Mouse (Mus musculus): ENCODE measurements around the gene Dusp23. TPM values are rescaled to one million over a fixed set of nuclear protein-coding genes. Genes with fewer than 3 reads are reported as not detected.

Gene Dusp23
- polyA plus RNA-seq, 2 experiments: 3.8 to 4.0 TPM

DNA sequence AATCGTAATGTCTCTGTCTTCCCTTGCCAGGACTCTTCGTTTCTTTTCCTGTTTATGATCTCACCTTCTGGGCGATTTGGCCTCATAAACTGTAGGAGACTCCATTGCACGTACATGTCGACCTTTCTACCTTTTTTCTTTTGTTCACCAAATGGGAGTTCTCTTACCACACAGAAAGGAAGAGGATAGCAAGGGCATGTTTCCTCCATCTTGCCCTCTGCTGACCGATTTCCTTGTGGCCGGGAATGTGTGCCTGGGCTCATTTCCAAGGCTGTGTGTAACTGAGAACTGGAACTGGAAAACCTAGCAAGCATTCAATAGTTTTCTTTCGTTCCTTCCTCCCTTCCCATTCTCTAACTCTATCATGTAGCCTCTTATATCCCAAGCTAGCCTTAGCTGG lies 26.9 kb upstream of the Dusp23 start:
- DNase-seq (ENCODE audit: low read depth in 3 of 3, low spot score in 3 of 3) (no peak), ATAC-seq (ENCODE audit: insufficient read depth) (no peak)
- WGBS (ENCODE audit: insufficient replicate concordance): 62% methylated on average over 8 of the region's 8 CpGs

DNA sequence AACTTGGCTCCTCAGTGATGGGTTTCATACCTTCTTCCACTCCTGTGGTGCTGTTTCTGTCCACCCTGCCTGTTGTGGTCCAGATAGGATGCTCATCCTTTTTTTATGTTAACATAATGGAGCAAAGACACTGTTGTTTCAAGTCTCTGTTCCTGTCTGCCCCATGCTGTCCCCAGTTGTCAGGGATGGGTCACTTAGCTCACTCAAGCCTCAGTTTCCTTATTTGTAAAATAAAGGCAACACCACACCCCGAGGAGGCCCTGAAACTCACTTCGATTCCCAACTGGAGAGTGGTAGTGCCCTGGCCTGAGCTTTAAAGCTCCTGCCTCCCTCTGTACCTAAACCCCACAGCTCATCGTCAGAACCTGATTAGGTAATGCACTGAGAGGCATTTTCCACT lies 24.5 kb upstream of the Dusp23 start:
- Histone ChIP-seq H3K9ac (replicated peaks) (no peak overlapping the region), H3K4me1 (replicated peaks; ENCODE audit: control insufficient read depth in 2 of 2, insufficient read depth in 2 of 2, low read length in 1 of 2) (no peaks in the 10 kb centered on the region), H3K9me3 (ENCODE audit: control insufficient read depth, low read length) (no peaks in the 10 kb centered on the region), H3K4me3 (ENCODE audit: insufficient read depth in 1 of 2, low read depth in 2 of 2, low read length in 2 of 2) (no peak overlapping the region), H3K27me3 (ENCODE audit: control insufficient read depth, insufficient read depth, low read length) (no peaks in the 10 kb centered on the region), H3K4me2 (ENCODE audit: low read depth) (no peak overlapping the region), H3K36me3 (replicated peaks; ENCODE audit: control insufficient read depth, insufficient read depth, low read depth) (no peaks in the 10 kb centered on the region), H3K27ac (no peak overlapping the region)
- WGBS (ENCODE audit: insufficient replicate concordance): 53% methylated on average over 3 of the region's 3 CpGs
- TF ChIP-seq CTCF (IDR thresholded peaks at IDR 0.05; ENCODE audit: low read depth) (no peak), EP300 (IDR thresholded peaks at IDR 0.05; ENCODE audit: low read depth) (no peak)
- DNase-seq (ENCODE audit: low read depth in 3 of 3, low spot score in 3 of 3) (no peak), ATAC-seq (ENCODE audit: insufficient read depth) (no peak)

More for the DNA sequence above, 26.9 kb upstream of the Dusp23 start:
- no peak overlapping the region for H3K27ac ChIP-seq
- no peaks in the 10 kb centered on the region for H3K36me3 ChIP-seq (replicated peaks; ENCODE audit: control insufficient read depth, insufficient read depth, low read depth)
- no peaks in the 10 kb centered on the region for H3K27me3 ChIP-seq (ENCODE audit: control insufficient read depth, insufficient read depth, low read length)
- no peaks in the 10 kb centered on the region for H3K9me3 ChIP-seq (ENCODE audit: control insufficient read depth, low read length)
- no peak overlapping the region for H3K4me2 ChIP-seq (ENCODE audit: low read depth)
- TF ChIP-seq EP300 (IDR thresholded peaks at IDR 0.05; ENCODE audit: low read depth): no peak
- TF ChIP-seq CTCF (IDR thresholded peaks at IDR 0.05; ENCODE audit: low read depth): no peak
- H3K4me3 ChIP-seq (ENCODE audit: insufficient read depth in 1 of 2, low read depth in 2 of 2, low read length in 2 of 2): no peak overlapping the region
- H3K4me1 ChIP-seq (replicated peaks; ENCODE audit: control insufficient read depth in 2 of 2, insufficient read depth in 2 of 2, low read length in 1 of 2): no peaks in the 10 kb centered on the region
- H3K9ac ChIP-seq (replicated peaks): no peak overlapping the region

DNA sequence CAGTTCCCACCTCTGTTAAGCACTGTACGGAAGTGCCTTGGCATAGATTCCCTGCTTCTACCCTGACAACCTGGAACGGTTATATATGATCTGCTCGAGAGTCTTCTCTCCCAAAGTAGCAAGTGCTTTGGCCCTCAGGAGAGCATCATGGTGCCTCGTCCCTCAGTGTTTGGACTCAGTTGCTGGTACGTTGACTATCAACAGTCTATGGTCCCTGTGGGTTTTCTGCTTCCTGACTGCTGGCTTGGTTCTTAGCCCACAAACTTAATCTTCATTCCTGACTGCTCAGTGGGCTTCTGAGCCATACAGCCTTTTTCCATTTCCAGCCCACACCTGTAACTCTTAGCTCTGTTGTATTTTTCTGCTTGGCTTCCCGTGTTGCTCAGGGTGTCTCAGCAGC lies 21.1 kb upstream of the Dusp23 start:
- Histone ChIP-seq H3K27ac (no peak overlapping the region), H3K4me3 (ENCODE audit: insufficient read depth in 1 of 2, low read depth in 2 of 2, low read length in 2 of 2) (no peak overlapping the region), H3K36me3 (replicated peaks; ENCODE audit: control insufficient read depth, insufficient read depth, low read depth) (no peaks in the 10 kb centered on the region), H3K9me3 (ENCODE audit: control insufficient read depth, low read length) (no peaks in the 10 kb centered on the region), H3K27me3 (ENCODE audit: control insufficient read depth, insufficient read depth, low read length) (no peaks in the 10 kb centered on the region), H3K9ac (replicated peaks) (no peak overlapping the region), H3K4me1 (replicated peaks; ENCODE audit: control insufficient read depth in 2 of 2, insufficient read depth in 2 of 2, low read length in 1 of 2) (peaks cover 0 to 2% of the 10 kb centered on the region in 2 experiments; a peak in 1 of 4 replicates), H3K4me2 (ENCODE audit: low read depth) (no peak overlapping the region)
- WGBS (ENCODE audit: insufficient replicate concordance): 35% methylated on average over 6 of the region's 6 CpGs
- no peak for TF ChIP-seq EP300 (IDR thresholded peaks at IDR 0.05; ENCODE audit: low read depth)
- TF ChIP-seq CTCF (IDR thresholded peaks at IDR 0.05; ENCODE audit: low read depth): no peak
- no peak for DNase-seq (ENCODE audit: low read depth in 3 of 3, low spot score in 3 of 3)
- ATAC-seq (ENCODE audit: insufficient read depth): no peak

DNA sequence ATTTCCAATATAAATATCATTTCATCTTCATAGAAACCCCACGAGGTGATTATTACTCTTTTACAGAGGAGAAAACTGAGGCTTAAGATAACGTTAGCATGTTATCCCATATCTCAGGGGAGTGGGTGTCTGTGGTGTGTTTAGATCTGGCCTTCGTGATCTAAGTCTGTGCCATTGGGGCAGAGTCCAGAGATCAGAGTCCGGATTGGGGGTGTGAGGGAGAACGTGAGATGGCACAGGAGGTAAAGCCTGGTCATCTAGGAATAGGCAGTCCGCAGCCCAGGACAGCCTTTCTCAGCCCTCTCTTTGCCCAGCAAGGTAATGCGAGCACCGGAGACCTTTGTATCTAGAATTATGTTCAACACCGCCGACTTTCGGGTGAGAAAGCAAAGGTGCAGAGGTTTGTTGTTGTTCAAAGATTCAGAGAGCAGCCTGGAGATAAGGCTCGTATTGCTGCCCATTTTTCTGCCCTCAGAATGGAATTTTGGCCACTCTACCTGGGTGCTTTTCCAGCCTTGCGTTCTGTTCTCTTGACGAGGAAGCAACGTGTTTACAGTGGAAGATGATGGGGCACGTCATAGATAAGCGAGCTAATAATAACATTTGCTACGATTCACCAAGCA lies 19.4 kb upstream of the Dusp23 start:
- TF ChIP-seq CTCF (IDR thresholded peaks at IDR 0.05; ENCODE audit: low read depth) (no peak), EP300 (IDR thresholded peaks at IDR 0.05; ENCODE audit: low read depth) (no peak)
- peak overlapping the region; percentile 22 for H3K4me2 ChIP-seq (ENCODE audit: low read depth)
- no peaks in the 10 kb centered on the region for H3K36me3 ChIP-seq (replicated peaks; ENCODE audit: control insufficient read depth, insufficient read depth, low read depth)
- H3K9ac ChIP-seq (replicated peaks): no peak overlapping the region
- no peak overlapping the region for H3K27ac ChIP-seq
- H3K4me3 ChIP-seq (ENCODE audit: insufficient read depth in 1 of 2, low read depth in 2 of 2, low read length in 2 of 2): no peak overlapping the region
- no peaks in the 10 kb centered on the region for H3K9me3 ChIP-seq (ENCODE audit: control insufficient read depth, low read length)
- 63% methylated on average over 18 of the region's 18 CpGs for WGBS (ENCODE audit: insufficient replicate concordance)
- DNase-seq (ENCODE audit: low read depth in 3 of 3, low spot score in 3 of 3) (no peak), ATAC-seq (ENCODE audit: insufficient read depth) (peak; percentile 52; the same call in 1 of the 2 replicates)
- H3K27me3 ChIP-seq (ENCODE audit: control insufficient read depth, insufficient read depth, low read length): no peaks in the 10 kb centered on the region
- H3K4me1 ChIP-seq (replicated peaks; ENCODE audit: control insufficient read depth in 2 of 2, insufficient read depth in 2 of 2, low read length in 1 of 2): peaks cover 0 to 2% of the 10 kb centered on the region in 2 experiments; a peak in 1 of 4 replicates

DNA sequence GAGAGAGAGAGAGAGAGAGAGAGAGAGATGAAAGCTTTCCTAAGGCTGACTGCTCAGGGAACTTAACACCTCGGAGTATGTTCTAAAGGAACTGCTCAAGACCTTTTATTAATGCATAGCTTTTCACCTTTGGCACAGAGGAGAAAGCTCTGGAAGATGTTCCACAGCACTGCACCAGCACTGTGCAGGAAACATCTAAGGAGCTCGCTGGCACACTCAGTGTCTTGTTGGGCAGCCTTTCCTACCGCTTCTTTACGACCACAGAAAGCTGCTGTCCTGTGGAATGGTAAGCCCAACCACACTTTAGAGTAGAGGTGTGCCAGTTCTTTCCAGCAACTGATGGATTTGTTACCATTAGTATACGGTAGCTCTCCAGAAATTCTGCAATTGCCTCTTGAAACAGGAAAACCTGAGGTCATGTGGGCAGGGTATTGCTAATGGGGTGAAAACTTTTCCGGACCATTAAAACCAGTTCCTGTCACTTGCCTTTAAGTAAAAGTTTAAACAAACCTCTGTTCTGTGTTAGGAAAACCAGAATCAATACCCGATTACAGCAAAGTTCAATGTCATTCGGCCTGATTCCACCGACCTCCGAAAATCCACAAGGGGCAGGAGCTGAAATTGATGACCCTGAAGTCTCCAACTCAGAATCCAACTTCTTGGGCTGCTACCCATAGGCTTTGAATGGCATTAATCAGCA lies 18.7 kb upstream of the Dusp23 start:
- Histone ChIP-seq H3K36me3 (replicated peaks; ENCODE audit: control insufficient read depth, insufficient read depth, low read depth) (no peaks in the 10 kb centered on the region), H3K9me3 (ENCODE audit: control insufficient read depth, low read length) (no peaks in the 10 kb centered on the region), H3K4me1 (replicated peaks; ENCODE audit: control insufficient read depth in 2 of 2, insufficient read depth in 2 of 2, low read length in 1 of 2) (peaks cover 0 to 2% of the 10 kb centered on the region in 2 experiments; a peak in 1 of 4 replicates), H3K27ac (no peak overlapping the region), H3K4me3 (ENCODE audit: insufficient read depth in 1 of 2, low read depth in 2 of 2, low read length in 2 of 2) (no peak overlapping the region), H3K4me2 (ENCODE audit: low read depth) (peak overlapping the region; percentile 22; the same call in 1 of the 2 replicates), H3K27me3 (ENCODE audit: control insufficient read depth, insufficient read depth, low read length) (no peaks in the 10 kb centered on the region), H3K9ac (replicated peaks) (no peak overlapping the region)
- TF ChIP-seq CTCF (IDR thresholded peaks at IDR 0.05; ENCODE audit: low read depth): no peak
- no peak for TF ChIP-seq EP300 (IDR thresholded peaks at IDR 0.05; ENCODE audit: low read depth)
- ATAC-seq (ENCODE audit: insufficient read depth) (peak; percentile 6; the same call in 1 of the 2 replicates), DNase-seq (ENCODE audit: low read depth in 3 of 3, low spot score in 3 of 3) (no peak)
- 58% methylated on average over 10 of the region's 10 CpGs for WGBS (ENCODE audit: insufficient replicate concordance)

Data from liver, embryonic 14.5 days (tissue).